Mouse (Mus musculus): ENCODE measurements around the gene Eno4. TPM values are rescaled to one million over a fixed set of nuclear protein-coding genes. Genes with fewer than 3 reads are reported as not detected.

Eno4 gene
- 5.8 TPM for polyA plus RNA-seq (2014; fragmentation: Illumina TruSeq; extraction: RNeasy Lipid Tissue Mini Kit (QIAGEN cat#74804); ENCODE audit: insufficient read depth, low read depth, low replicate concordance)

DNA sequence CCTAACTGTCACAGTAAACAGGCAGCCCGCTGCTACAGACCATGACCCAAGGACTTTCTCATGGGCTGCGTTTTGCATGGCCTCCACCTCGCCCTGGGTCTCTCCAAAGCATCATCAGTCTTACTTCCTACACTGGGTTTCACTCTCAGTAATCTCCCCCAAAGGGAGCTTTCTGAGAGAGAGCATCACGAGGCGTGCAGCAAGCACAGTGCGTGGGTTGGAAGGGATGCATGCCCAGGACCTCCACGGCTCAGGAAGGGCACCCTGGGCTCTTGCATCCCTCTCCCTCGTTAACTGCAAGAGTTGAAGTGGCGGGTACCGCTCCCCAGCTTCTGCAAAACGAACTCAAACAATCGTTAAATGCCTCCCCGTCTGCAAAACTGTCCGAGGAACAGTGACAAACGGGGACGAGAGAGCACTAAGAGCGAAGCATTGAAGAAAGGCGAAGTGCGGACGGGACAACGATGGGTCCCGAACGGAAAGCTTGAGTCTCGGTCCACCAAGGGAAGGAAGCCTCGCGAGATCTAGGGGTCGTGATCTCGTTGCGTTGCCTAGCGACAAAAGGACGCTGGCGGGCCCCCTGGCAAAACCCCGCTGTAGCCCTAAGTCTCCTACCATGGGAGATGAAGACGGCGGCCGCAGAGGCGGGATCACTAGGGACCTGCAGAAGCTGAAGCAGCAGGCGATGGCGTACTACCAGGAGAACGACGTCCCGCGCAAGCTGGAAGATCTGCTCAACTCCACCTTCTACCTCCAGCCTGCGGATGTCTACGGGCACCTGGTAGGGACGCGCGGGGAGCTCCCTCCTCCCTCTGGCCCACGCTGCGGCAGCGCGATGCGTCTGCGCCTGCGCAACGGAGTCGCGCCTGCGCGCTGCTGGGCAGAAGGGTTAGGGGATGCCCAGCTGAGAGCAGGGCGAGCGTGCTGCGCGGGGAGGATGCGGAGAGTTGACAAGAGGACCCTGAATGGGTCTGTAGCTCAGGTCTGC is at the start of gene Eno4, which contains the start of gene Hspa12a:
Gene Eno4 (plus strand): TSS at position 585 of the 988 bp plus-strand sequence.
Gene Hspa12a (minus strand): TSS at position 814 of the 988 bp plus-strand sequence.

Other genes with a start within 250 kb of the Eno4 start
- gene Pnliprp1, start 214.5 kb upstream of the Eno4 start, polyA plus RNA-seq (2014; fragmentation: Illumina TruSeq; extraction: RNeasy Lipid Tissue Mini Kit (QIAGEN cat#74804); ENCODE audit: insufficient read depth, low read depth, low replicate concordance): 0.71 TPM
- not detected for gene Pnliprp2, start 183.7 kb upstream of the Eno4 start, polyA plus RNA-seq (2014; fragmentation: Illumina TruSeq; extraction: RNeasy Lipid Tissue Mini Kit (QIAGEN cat#74804); ENCODE audit: insufficient read depth, low read depth, low replicate concordance)
- not detected for gene 1700019N19Rik, start 149.0 kb upstream of the Eno4 start, polyA plus RNA-seq (2014; fragmentation: Illumina TruSeq; extraction: RNeasy Lipid Tissue Mini Kit (QIAGEN cat#74804); ENCODE audit: insufficient read depth, low read depth, low replicate concordance)
- 5.1 TPM for gene Hspa12a, start 229 bp downstream of the Eno4 start, polyA plus RNA-seq (2014; fragmentation: Illumina TruSeq; extraction: RNeasy Lipid Tissue Mini Kit (QIAGEN cat#74804); ENCODE audit: insufficient read depth, low read depth, low replicate concordance)
- 11.2 TPM for gene Shtn1, start 132.7 kb downstream of the Eno4 start, polyA plus RNA-seq (2014; fragmentation: Illumina TruSeq; extraction: RNeasy Lipid Tissue Mini Kit (QIAGEN cat#74804); ENCODE audit: insufficient read depth, low read depth, low replicate concordance)
- not detected for gene Vax1, start 226.6 kb downstream of the Eno4 start, polyA plus RNA-seq (2014; fragmentation: Illumina TruSeq; extraction: RNeasy Lipid Tissue Mini Kit (QIAGEN cat#74804); ENCODE audit: insufficient read depth, low read depth, low replicate concordance)